Mouse (Mus musculus) hindbrain, embryonic 11.5 days (tissue): Measurements from ENCODE around the gene Olfr1315-ps1. TPM values are rescaled to one million over a fixed set of nuclear protein-coding genes. Genes with fewer than 3 reads are reported as not detected.

Experiments used
- ATAC-seq: fragments of 200-750 bp; cut with Nextera tagmentation; 2 replicates; pipeline ENCODE4 v1.8.0; 2017; ENCODE audit warnings: mild to moderate bottlenecking, moderate TSS enrichment, moderate library complexity; ENCODE audit not compliant: low FRiP score
- DNase-seq: peaks from one replicate; pipeline ENCODE4 v3.0.0-alpha.2; 2015; ENCODE audit warnings: low spot score
- H3K27ac ChIP-seq: fragments of 300-500 bp; sonication (generic); 2 replicates; pipeline ENCODE4 v1.5.1; 2014; ENCODE audit warnings: mild to moderate bottlenecking, low read depth, low read length
- H3K27me3 ChIP-seq: fragments of 300-500 bp; sonication (generic); 2 replicates; pipeline ENCODE4 v1.6.1; 2014; ENCODE audit warnings: mild to moderate bottlenecking, low read length, moderate library complexity, mixed read lengths; ENCODE audit not compliant: control insufficient read depth, insufficient read depth
- H3K36me3 ChIP-seq: fragments of 300-500 bp; sonication (generic); 2 replicates; pipeline ENCODE4 v1.6.1; 2014; ENCODE audit warnings: mild to moderate bottlenecking, low read length, moderate library complexity, mixed read lengths; ENCODE audit not compliant: control insufficient read depth, insufficient read depth
- H3K4me1 ChIP-seq: fragments of 300-500 bp; sonication (generic); replicated peaks from 2 replicates; pipeline ENCODE4 v1.6.1; 2014; ENCODE audit warnings: low read length, mixed read lengths; ENCODE audit not compliant: control insufficient read depth, insufficient read depth
- H3K4me2 ChIP-seq: fragments of 300-500 bp; sonication (generic); replicated peaks from 2 replicates; pipeline ENCODE4 v1.6.1; 2014; ENCODE audit warnings: mild to moderate bottlenecking, low read depth, low read length
- H3K4me3 ChIP-seq: fragments of 300-500 bp; sonication (generic); 2 replicates; pipeline ENCODE4 v1.5.1; 2014; ENCODE audit warnings: low read depth, low read length
- H3K9ac ChIP-seq: fragments of 300-500 bp; sonication (generic); 2 replicates; pipeline ENCODE4 v1.6.1; 2014; ENCODE audit warnings: low read depth, low read length
- H3K9me3 ChIP-seq: fragments of 300-500 bp; sonication (generic); 2 replicates; pipeline ENCODE4 v1.6.1; 2016; ENCODE audit warnings: low read length; ENCODE audit not compliant: control insufficient read depth
- WGBS: fragments of 180-500 bp; shearing (Covaris S2); extraction: QIAGEN DNeasy Blood & Tissue Kit; methylation state at CpG from one replicate; pipeline ENCODE4 v1.1.7; 2014; 5-methylcytosine and 5-hydroxymethylcytosine counted together
- polyA plus RNA-seq: library from polyadenylated mRNA; unstranded; fragments of >200 nt; fragmentation: Nextera tagmentation; extraction: Ambion mirVana; gene quantifications from 2 replicates; pipeline ENCODE4 v1.2.1, GENCODE M21; 2014

Gene Olfr1315-ps1
- not detected in 2 replicates for polyA plus RNA-seq

DNA sequence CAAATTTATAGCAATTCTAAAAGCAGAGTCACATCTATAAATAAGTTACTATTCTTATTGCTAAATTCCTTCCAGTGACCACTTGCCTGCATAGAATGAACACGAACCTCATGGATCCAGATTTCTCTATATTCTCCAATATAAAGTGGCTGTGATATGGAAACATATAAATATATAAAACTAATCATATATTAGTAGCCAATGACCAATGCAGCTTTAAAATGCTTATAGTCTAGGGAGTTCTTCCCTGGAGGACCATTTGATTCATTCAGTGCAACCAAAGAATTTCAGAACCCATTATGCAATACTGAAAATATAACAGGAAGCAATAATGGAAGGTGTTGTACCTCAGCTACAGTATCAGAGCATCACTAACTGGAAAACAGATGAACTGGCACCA is at the start of gene Olfr1315-ps1:
Gene Olfr1315-ps1, minus strand, starts transcription at position 101 of the 400 bp plus-strand sequence.
- 88% methylated on average over 1 of the region's 1 CpGs for WGBS
- ATAC-seq, result no peak

DNA sequence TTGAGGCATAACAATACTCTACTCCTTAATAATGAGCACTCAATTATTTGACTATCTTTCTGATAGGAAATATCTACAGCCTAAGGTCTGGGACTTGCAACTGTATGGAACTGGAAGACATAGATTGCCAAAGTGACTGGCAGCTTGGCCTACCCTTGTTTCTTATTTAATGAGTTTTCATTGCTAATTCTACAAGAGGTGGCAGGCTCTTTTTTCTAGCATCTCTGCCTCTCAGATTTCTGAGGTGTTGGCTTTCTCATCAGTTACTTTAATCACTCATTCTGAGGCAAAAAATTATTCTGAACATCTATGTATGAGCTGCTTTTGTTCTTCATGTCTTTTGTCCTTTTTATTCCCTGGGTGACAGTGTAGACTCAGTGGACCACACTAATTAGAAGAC is 38.7 kb upstream of the Olfr1315-ps1 start, which contains the start of gene Olfr1318:
Gene Olfr1318, plus strand, starts transcription at position 301 of the 400 bp plus-strand sequence.
- Histone ChIP-seq H3K36me3 (no peaks in the 10 kb centered on the region), H3K4me2 (no peak within 1 kb of the TSS), H3K4me1 (no peaks in the 10 kb centered on the region), H3K27me3 (no peaks in the 10 kb centered on the region), H3K4me3 (no peak within 1 kb of the TSS), H3K9me3 (no peaks in the 10 kb centered on the region), H3K9ac (no peak within 1 kb of the TSS), H3K27ac (no peak within 1 kb of the TSS)
- DNase-seq, result no peak
- no peak for ATAC-seq

More for the DNA sequence above, at the start of gene Olfr1315-ps1:
- H3K4me2 ChIP-seq, result no peak within 1 kb of the TSS
- H3K36me3 ChIP-seq, result no peaks in the 10 kb centered on the region
- no peaks in the 10 kb centered on the region for H3K9me3 ChIP-seq
- no peaks in the 10 kb centered on the region for H3K4me1 ChIP-seq
- no peak for DNase-seq
- H3K27ac ChIP-seq, result no peak within 1 kb of the TSS
- H3K4me3 ChIP-seq, result no peak within 1 kb of the TSS
- H3K9ac ChIP-seq, result no peak within 1 kb of the TSS
- no peaks in the 10 kb centered on the region for H3K27me3 ChIP-seq

DNA sequence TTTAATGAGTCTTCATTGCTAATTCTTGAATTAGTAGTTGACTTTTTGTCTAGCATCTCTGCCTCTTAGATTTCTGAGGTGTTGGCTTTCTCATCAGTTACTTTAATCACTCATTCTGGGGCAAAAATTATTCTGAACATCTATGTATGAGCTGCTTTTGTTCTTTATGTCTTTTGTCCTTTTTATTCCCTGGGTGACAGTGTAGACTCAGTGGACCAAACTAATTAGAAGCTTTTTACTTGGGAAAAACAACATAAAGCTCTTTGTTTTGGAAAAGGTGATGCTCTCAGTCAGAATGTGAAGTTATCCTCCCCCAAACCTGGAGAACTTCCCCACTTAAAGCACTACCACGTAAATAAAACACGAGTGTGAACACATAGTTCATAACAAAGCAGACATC is 24.8 kb upstream of the Olfr1315-ps1 start, which contains the start of gene Olfr1317:
Gene Olfr1317, plus strand, starts transcription at position 301 of the 400 bp plus-strand sequence.
- Histone ChIP-seq H3K9me3 (no peaks in the 10 kb centered on the region), H3K9ac (no peak within 1 kb of the TSS), H3K4me3 (no peak within 1 kb of the TSS), H3K27ac (no peak within 1 kb of the TSS), H3K27me3 (no peaks in the 10 kb centered on the region), H3K36me3 (no peaks in the 10 kb centered on the region), H3K4me2 (no peak within 1 kb of the TSS), H3K4me1 (no peaks in the 10 kb centered on the region)
- DNase-seq (no peak), ATAC-seq (no peak)
- WGBS, result 82% methylated on average over 2 of the region's 2 CpGs

DNA sequence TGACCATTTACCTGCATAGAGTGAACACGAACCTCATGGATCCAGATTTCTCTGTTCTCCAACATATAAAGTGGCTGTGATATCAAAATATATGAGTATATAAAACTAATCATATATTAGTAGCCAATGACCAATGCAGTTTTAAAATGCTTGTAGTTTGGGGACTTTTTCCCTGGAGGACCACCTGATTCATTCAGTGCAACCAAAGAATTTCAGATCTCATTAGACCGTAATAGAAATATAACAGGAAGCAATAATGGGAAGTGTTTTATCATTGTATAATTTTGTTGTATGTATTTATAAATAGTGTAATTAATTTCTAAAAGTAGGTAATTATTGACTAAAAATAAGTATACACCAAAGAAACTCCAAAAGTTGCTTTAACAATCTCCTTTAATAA is 19.6 kb upstream of the Olfr1315-ps1 start, which contains the start of gene Olfr1316:
Gene Olfr1316, minus strand, starts transcription at position 101 of the 400 bp plus-strand sequence.
- H3K4me3 ChIP-seq, result no peak within 1 kb of the TSS
- no peaks in the 10 kb centered on the region for H3K27me3 ChIP-seq
- H3K9ac ChIP-seq, result no peak within 1 kb of the TSS
- WGBS, result 89% methylated on average over 2 of the region's 2 CpGs
- H3K36me3 ChIP-seq, result no peaks in the 10 kb centered on the region
- H3K9me3 ChIP-seq, result no peaks in the 10 kb centered on the region
- no peak within 1 kb of the TSS for H3K4me2 ChIP-seq
- DNase-seq, result no peak
- H3K4me1 ChIP-seq, result no peaks in the 10 kb centered on the region
- no peak for ATAC-seq
- no peak within 1 kb of the TSS for H3K27ac ChIP-seq

DNA sequence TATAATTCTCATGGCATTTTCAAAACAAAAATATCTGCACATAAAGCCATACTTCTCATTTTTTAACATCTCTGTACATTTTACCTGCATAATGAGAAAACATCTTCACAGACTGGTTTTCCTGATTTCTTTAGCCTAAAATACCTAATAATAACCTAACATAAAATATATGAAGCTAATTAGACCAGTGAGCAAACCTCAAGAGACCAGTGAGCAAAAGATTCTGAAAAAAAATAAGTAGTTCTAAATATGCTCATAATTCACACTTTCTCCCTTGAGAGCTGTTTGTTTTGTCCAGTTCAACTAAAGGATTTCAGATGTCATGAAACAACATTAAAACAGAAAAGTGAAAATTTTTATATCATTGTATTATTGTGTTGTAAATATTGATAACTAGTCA is 18.6 kb downstream of the Olfr1315-ps1 start, which contains the start of gene Olfr1314:
Gene Olfr1314, minus strand, starts transcription at position 101 of the 400 bp plus-strand sequence.
- no peak for DNase-seq
- H3K4me3 ChIP-seq, result no peak within 1 kb of the TSS
- H3K27me3 ChIP-seq, result no peaks in the 10 kb centered on the region
- no peak for ATAC-seq
- H3K9me3 ChIP-seq, result no peaks in the 10 kb centered on the region
- no peaks in the 10 kb centered on the region for H3K36me3 ChIP-seq
- H3K9ac ChIP-seq, result no peak within 1 kb of the TSS
- no peak within 1 kb of the TSS for H3K4me2 ChIP-seq
- H3K4me1 ChIP-seq, result no peaks in the 10 kb centered on the region
- H3K27ac ChIP-seq, result no peak within 1 kb of the TSS

DNA sequence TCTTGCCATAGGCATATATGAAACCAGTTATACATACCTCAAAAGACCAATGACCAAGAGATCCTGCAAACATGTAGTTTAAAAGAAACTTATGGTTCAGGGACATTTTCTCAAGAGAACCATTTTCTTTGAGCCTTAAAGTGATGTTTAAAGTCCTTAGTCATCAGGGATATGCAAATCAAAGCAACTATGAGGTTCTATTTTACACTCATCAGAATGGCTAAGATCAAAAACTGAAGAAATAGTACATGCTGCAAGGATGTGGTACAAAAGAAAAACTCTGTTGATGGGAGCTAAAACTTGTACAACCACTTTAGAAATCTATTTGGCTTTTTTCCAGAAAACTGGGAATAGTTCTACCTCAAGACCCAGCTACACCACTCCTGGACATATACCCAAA is 37.5 kb downstream of the Olfr1315-ps1 start, which contains the start of gene Olfr1313:
Gene Olfr1313, minus strand, starts transcription at position 101 of the 400 bp plus-strand sequence.
- H3K9ac ChIP-seq, result no peak within 1 kb of the TSS
- H3K27me3 ChIP-seq, result no peaks in the 10 kb centered on the region
- H3K9me3 ChIP-seq, result no peaks in the 10 kb centered on the region
- no peaks in the 10 kb centered on the region for H3K4me1 ChIP-seq
- H3K27ac ChIP-seq, result no peak within 1 kb of the TSS
- no peak for ATAC-seq
- no peak within 1 kb of the TSS for H3K4me2 ChIP-seq
- H3K4me3 ChIP-seq, result no peak within 1 kb of the TSS
- no peaks in the 10 kb centered on the region for H3K36me3 ChIP-seq
- DNase-seq, result no peak

Other genes with a start within 250 kb of the Olfr1315-ps1 start
- not detected in 2 replicates for gene Olfr1305, start 238.3 kb downstream of the Olfr1315-ps1 start, polyA plus RNA-seq
- not detected in 2 replicates for gene Olfr1306, start 199.2 kb downstream of the Olfr1315-ps1 start, polyA plus RNA-seq
- gene Olfr1307, start 166.0 kb downstream of the Olfr1315-ps1 start, polyA plus RNA-seq, result not detected in 2 replicates
- gene Olfr1308, start 150.5 kb downstream of the Olfr1315-ps1 start, polyA plus RNA-seq, result not detected in 2 replicates
- not detected in 2 replicates for gene Olfr1309, start 125.2 kb downstream of the Olfr1315-ps1 start, polyA plus RNA-seq
- not detected in 2 replicates for gene Olfr1310, start 102.7 kb downstream of the Olfr1315-ps1 start, polyA plus RNA-seq
- not detected in 2 replicates for gene Olfr1311, start 91.0 kb downstream of the Olfr1315-ps1 start, polyA plus RNA-seq
- not detected in 2 replicates for gene Olfr1312, start 65.2 kb downstream of the Olfr1315-ps1 start, polyA plus RNA-seq
- gene Olfr1313, start 37.6 kb downstream of the Olfr1315-ps1 start, polyA plus RNA-seq, result not detected in 2 replicates
- not detected in 2 replicates for gene Olfr1314, start 18.7 kb downstream of the Olfr1315-ps1 start, polyA plus RNA-seq
- gene Olfr1316, start 19.5 kb upstream of the Olfr1315-ps1 start, polyA plus RNA-seq, result not detected in 2 replicates
- not detected in 2 replicates for gene Olfr1317, start 24.9 kb upstream of the Olfr1315-ps1 start, polyA plus RNA-seq
- gene Olfr1318, start 38.8 kb upstream of the Olfr1315-ps1 start, polyA plus RNA-seq, result not detected in 2 replicates
- gene Lpcat4, start 124.0 kb upstream of the Olfr1315-ps1 start, polyA plus RNA-seq, result 9.7 and 10.1 TPM in 2 replicates
- gene Nutm1, start 143.9 kb upstream of the Olfr1315-ps1 start, polyA plus RNA-seq, result 0.05 and 0.07 TPM in 2 replicates
- 148 and 163 TPM in 2 replicates for gene Nop10, start 146.5 kb upstream of the Olfr1315-ps1 start, polyA plus RNA-seq
- 13.7 and 14.2 TPM in 2 replicates for gene Slc12a6, start 150.4 kb upstream of the Olfr1315-ps1 start, polyA plus RNA-seq
- not detected in 2 replicates for gene Gm21985, start 150.9 kb upstream of the Olfr1315-ps1 start, polyA plus RNA-seq